Mouse (Mus musculus) spleen, adult 12 weeks (tissue): Measurements from ENCODE around the gene Pcbp4.
"Not testable (repeated sequence)": the region's sequence is repeated elsewhere in the genome, so short reads cannot be mapped to it uniquely, and the experiment has no call there.

Experiments
- DNase-seq: peaks from one replicate; pipeline ENCODE4 v3.0.0; 2022; ENCODE audit warnings: low spot score

Gene Pcbp4

GRCm38 (mm10) chr9:106482578-106483115 lies 29.6 kb downstream of the Pcbp4 start:
- DNase-seq: no peak

- no peak for DNase-seq
Measured at GRCm38 (mm10) chr9:106483136-106483535, 30.0 kb downstream of the Pcbp4 start.

- no peak for DNase-seq
Measured at GRCm38 (mm10) chr9:106483606-106484005, 30.5 kb downstream of the Pcbp4 start.

GRCm38 (mm10) chr9:106485076-106485475 lies 32.0 kb downstream of the Pcbp4 start:
- DNase-seq: no peak

GRCm38 (mm10) chr9:106487602-106488001 lies 34.5 kb downstream of the Pcbp4 start:
- DNase-seq: not testable (repeated sequence)

GRCm38 (mm10) chr9:106499667-106500066 lies 46.6 kb downstream of the Pcbp4 start, which contains the start of gene Iqcf1:
Gene Iqcf1 (plus strand): TSS chr9:106499967.
- DNase-seq: no peak

- DNase-seq: no peak
Measured at GRCm38 (mm10) chr9:106501846-106502245, 48.8 kb downstream of the Pcbp4 start.

- no peak for DNase-seq
Measured at GRCm38 (mm10) chr9:106504246-106504645, 51.2 kb downstream of the Pcbp4 start.

- DNase-seq: no peak
Measured at GRCm38 (mm10) chr9:106509356-106509755, 56.3 kb downstream of the Pcbp4 start.

- no peak for DNase-seq
Measured at GRCm38 (mm10) chr9:106512729-106513450, 59.8 kb downstream of the Pcbp4 start.

- DNase-seq: no peak
Measured at GRCm38 (mm10) chr9:106513566-106513965, 60.5 kb downstream of the Pcbp4 start.
